Mouse (Mus musculus): Measurements from ENCODE around the gene Fgfr3. TPM values are rescaled to one million over a fixed set of nuclear protein-coding genes. Genes with fewer than 3 reads are reported as not detected.

The Fgfr3 gene
- total RNA-seq, 2 experiments from 2014 or later: 1.9 to 2.7 TPM

DNA sequence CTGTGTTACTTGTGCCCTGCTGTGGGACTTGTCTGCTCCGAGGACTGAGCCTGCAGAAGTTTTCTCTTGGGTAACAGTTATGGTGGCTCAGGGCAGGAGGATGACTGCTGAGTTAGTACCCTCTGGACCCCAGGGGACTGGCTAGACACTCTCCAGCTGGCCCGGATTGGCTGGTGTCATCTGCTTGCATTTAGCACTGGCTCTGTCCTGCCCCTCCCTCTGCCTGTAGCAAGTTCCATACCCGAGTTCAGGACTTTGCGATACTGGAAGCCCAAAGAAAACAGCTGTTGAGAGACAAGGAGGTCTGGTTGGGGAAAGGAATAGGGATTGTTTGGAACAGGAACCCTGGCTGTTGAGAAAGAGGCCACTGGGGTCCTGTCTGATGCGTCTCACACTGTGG, 9.0 kb downstream of the Fgfr3 start:
- DNase-seq: no peak

DNA sequence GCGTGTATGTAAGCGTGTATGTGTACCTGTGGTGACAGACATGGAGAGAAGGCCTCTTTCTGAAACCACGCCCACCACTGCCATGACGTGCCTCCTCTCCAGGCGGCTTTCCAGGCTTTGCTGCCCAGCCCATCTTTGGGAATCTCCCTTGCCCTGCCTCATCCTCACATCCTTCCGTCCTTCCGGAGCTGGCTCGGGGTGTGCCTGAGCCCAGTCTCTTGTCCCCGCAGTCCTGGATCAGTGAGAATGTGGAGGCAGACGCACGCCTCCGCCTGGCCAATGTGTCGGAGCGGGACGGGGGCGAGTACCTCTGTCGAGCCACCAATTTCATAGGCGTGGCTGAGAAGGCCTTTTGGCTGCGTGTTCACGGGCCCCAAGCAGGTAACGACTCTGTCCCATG, 9.6 kb downstream of the Fgfr3 start:
- no peak for DNase-seq

DNA sequence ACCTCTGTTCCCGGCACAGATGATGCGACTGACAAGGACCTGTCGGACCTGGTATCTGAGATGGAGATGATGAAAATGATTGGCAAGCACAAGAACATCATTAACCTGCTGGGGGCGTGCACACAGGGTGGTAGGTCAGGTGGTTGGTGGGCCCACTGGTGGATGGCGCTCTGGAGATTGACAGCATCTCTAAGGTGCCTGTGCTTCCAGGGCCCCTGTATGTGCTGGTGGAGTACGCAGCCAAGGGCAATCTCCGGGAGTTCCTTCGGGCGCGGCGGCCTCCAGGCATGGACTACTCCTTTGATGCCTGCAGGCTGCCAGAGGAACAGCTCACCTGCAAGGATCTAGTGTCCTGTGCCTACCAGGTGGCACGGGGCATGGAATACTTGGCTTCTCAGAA, 12.4 kb downstream of the Fgfr3 start:
- no peak for DNase-seq

DNA sequence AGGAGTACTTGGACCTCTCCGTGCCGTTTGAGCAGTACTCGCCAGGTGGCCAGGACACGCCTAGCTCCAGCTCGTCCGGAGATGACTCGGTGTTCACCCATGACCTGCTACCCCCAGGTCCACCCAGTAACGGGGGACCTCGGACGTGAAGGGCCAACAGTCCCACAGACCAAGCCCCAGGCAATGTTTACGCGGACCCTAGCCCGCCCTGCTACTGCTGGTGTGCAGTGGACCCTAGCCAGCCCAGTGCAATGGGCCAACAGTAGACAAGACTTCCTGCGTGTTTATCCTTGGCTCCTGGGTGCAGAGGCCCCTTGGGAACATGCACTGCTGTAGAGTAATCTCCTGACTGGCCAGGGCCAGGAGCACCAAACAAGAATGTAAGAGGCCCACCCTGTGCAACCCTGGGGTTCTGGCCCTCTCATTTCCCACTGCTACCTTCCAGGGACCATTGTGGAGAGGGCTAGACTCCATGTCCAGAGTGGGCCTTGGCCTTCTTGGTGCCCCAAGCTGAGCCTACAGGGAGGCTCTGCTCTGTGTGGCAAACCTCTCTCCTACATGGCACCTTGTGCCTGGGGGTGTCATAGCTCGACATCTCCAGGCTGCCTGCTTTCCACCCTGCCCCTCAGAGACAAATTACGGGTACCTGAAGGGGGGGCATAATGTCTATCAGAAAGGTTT, 14.1 kb downstream of the Fgfr3 start:
- no peak for DNase-seq

GRCm38 (mm10) chr5:33736230-33736629, 14.8 kb downstream of the Fgfr3 start:
- no peak for DNase-seq

GRCm38 (mm10) chr5:33737903-33738321, 16.4 kb downstream of the Fgfr3 start:
- DNase-seq: peak; percentile 79

GRCm38 (mm10) chr5:33738341-33738740, 16.9 kb downstream of the Fgfr3 start:
- no peak for DNase-seq

DNA sequence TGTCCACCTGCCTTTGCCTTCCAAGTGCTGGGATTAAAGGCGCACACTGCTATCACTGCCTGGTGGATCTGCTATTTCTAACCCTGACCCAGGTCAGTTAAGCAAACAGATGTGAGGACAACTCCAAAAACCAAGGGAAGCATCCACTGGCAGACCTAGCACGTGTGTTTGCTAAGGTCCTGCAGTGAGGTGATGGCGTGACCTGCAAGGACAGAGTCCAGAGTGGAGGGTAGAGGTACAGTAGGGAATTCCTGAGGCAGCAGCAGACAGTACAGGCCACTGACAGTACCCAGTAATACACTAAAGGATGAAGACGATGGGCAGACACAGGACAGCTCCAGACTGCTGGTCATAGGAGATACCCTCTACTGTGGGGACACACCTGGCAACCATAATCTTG, 19.1 kb downstream of the Fgfr3 start:
- DNase-seq: no peak

DNA sequence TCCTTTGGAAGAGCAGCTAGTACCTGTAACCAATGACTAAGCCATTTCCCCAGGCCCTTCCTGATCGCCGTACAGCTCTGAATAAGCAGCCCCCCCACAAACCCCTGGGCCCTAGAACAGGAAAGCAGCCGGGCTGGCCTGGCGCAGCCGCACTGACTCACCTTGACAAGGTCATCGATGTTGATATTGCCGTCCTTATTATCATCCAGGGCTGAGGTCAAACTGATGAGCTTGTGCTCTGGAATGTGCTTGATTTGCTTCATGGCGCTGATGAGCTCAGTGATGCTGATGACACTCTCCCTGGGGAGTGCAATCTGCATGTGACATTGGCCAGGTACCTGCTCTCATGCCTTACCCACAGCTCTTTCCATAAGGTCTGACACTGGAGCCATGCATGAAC, 22.0 kb downstream of the Fgfr3 start:
- DNase-seq: no peak

- DNase-seq: no peak
Measured at GRCm38 (mm10) chr5:33777195-33777594, 55.7 kb downstream of the Fgfr3 start.

- no peak for DNase-seq
Measured at GRCm38 (mm10) chr5:33781964-33782344, 60.5 kb downstream of the Fgfr3 start.

DNA sequence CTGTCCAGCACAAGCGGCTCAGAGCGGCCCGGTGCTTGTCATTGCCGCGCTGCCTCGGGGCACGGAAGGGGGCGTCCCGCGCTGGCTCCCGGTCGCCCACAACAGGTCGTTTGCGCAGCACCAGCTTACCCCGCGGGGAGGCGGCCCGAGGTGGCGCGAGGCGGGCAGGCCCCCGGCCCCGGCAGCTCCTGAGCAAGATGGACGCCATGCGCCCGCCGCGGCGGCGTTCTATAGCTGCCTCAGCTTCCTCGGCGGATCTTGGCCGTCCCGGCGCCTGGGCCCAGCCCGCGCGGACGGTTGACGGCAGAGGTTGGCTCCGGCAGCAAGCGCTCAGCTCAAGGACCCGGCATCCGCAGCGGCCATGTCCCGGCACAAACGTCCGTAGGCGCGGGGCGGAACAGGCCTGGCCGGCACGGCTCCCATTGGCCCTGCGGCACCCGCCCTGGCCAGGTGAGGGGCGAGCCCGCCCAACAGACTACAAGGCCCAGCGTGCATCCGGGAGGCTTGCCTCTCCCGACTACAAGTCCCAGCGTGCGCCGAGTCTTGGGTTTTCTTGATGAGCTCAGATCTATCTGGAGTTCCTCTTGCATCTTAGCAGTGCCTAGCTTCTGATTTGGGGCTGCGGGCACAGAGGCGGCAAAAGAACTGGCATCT, 61.0 kb downstream of the Fgfr3 start, which contains the start of gene Letm1:
Gene Letm1 (minus strand): TSS at position 473 of the 654 bp plus-strand sequence.
- DNase-seq: peak; percentile 91

GRCm38 (mm10) chr5:33782999-33783390, 61.5 kb downstream of the Fgfr3 start:
- DNase-seq: no peak

Other genes starting within 250 kb of the Fgfr3 start
- 10 to 100 TPM; 52.0 to 56.6 TPM for gene Fam53a, start 92.0 kb upstream of the Fgfr3 start, total RNA-seq (2021)
- gene Gm9903, start 91.7 kb upstream of the Fgfr3 start, total RNA-seq (2021): 1 to 10 TPM; 1.1 to 1.5 TPM
- 10 to 100 TPM; 17.9 to 24.6 TPM for gene Slbp, start 69.1 kb upstream of the Fgfr3 start, total RNA-seq (2021)
- 10 to 100 TPM; 15.7 to 19.8 TPM for gene Tacc3, start 63.5 kb upstream of the Fgfr3 start, total RNA-seq (2021)
- gene Tmem129, start 63.3 kb upstream of the Fgfr3 start, total RNA-seq (2021): 10 to 100 TPM; 16.0 to 17.7 TPM
- gene Letm1, start 61.1 kb downstream of the Fgfr3 start, total RNA-seq (2021): 10 to 100 TPM; 58.5 to 69.5 TPM
- gene Nsd2, start 99.1 kb downstream of the Fgfr3 start, total RNA-seq (2021): 10 to 100 TPM; 29.4 to 41.1 TPM
- gene Nelfa, start 214.7 kb downstream of the Fgfr3 start, total RNA-seq (2021): 10 to 100 TPM; 10.5 to 14.5 TPM

All from gastrocnemius, postnatal 10 days (tissue).